Mouse (Mus musculus): Measurements from ENCODE around the gene Lrrc7. TPM values are rescaled to one million over a fixed set of nuclear protein-coding genes. Genes with fewer than 3 reads are reported as not detected.

Gene Lrrc7
- total RNA-seq, 2 experiments from 2014 or later = 118 to 126 TPM

- H3K27ac ChIP-seq = peak overlapping the region; percentile 16
- intact Hi-C loops (cut with DNase I) = loop anchor here (10.0 kb wide), 1 partner anchor 928 kb away; no protein-coding TSS in a partner anchor
- no peak overlapping the region for H3K4me3 ChIP-seq
- no peak for DNase-seq (ENCODE audit: extremely low spot score in 1 of 2, low spot score in 2 of 2)
- no peak for TF ChIP-seq CTCF (IDR thresholded peaks at IDR 0.05)
These were observed 205.3 kb downstream of the Lrrc7 start for GRCm38 (mm10) chr3:158356706-158357105.

GRCm38 (mm10) chr3:158356194-158356593, 205.8 kb downstream of the Lrrc7 start:
- TF ChIP-seq CTCF (IDR thresholded peaks at IDR 0.05) = no peak
- Histone ChIP-seq H3K27ac (peak overlapping the region; percentile 65), H3K4me3 (no peak overlapping the region)
- intact Hi-C loops (cut with DNase I) = loop anchor here (10.0 kb wide), 1 partner anchor 929 kb away; no protein-coding TSS in a partner anchor
- no peak for DNase-seq (ENCODE audit: extremely low spot score in 1 of 2, low spot score in 2 of 2)

- intact Hi-C loops (cut with DNase I) = no loop called here
- peak overlapping the region; percentile 66 for H3K27ac ChIP-seq
- no peak for TF ChIP-seq CTCF (IDR thresholded peaks at IDR 0.05)
- no peak for DNase-seq (ENCODE audit: extremely low spot score in 1 of 2, low spot score in 2 of 2)
- H3K4me3 ChIP-seq = no peak overlapping the region
These were observed 221.2 kb downstream of the Lrrc7 start for GRCm38 (mm10) chr3:158340808-158341207.

- no peak for DNase-seq (ENCODE audit: extremely low spot score in 1 of 2, low spot score in 2 of 2)
- TF ChIP-seq CTCF (IDR thresholded peaks at IDR 0.05) = no peak
- Histone ChIP-seq H3K4me3 (no peak overlapping the region), H3K27ac (no peak overlapping the region)
- intact Hi-C loops (cut with DNase I) = no loop called here
These were observed 231.9 kb downstream of the Lrrc7 start for GRCm38 (mm10) chr3:158330085-158330484.

- intact Hi-C loops (cut with DNase I) = no loop called here
- no peak overlapping the region for H3K4me3 ChIP-seq
- no peak for DNase-seq (ENCODE audit: extremely low spot score in 1 of 2, low spot score in 2 of 2)
- TF ChIP-seq CTCF (IDR thresholded peaks at IDR 0.05) = no peak
- no peak overlapping the region for H3K27ac ChIP-seq
These were observed 251.6 kb downstream of the Lrrc7 start for GRCm38 (mm10) chr3:158310391-158310790.

GRCm38 (mm10) chr3:158307415-158307814, 254.6 kb downstream of the Lrrc7 start:
- Histone ChIP-seq H3K4me3 (no peak overlapping the region), H3K27ac (no peak overlapping the region)
- peak in 1 of 2 experiments; percentile 18 for DNase-seq (ENCODE audit: extremely low spot score in 1 of 2, low spot score in 2 of 2)
- intact Hi-C loops (cut with DNase I) = no loop called here
- TF ChIP-seq CTCF (IDR thresholded peaks at IDR 0.05) = no peak

- intact Hi-C loops (cut with DNase I) = no loop called here
- Histone ChIP-seq H3K4me3 (no peak overlapping the region), H3K27ac (no peak overlapping the region)
- TF ChIP-seq CTCF (IDR thresholded peaks at IDR 0.05) = no peak
- no peak for DNase-seq (ENCODE audit: extremely low spot score in 1 of 2, low spot score in 2 of 2)
These were observed 263.3 kb downstream of the Lrrc7 start for GRCm38 (mm10) chr3:158298732-158299131.

- no peak for DNase-seq (ENCODE audit: extremely low spot score in 1 of 2, low spot score in 2 of 2)
- Histone ChIP-seq H3K27ac (no peak overlapping the region; the same call in 1 of the 2 replicates), H3K4me3 (no peak overlapping the region)
- intact Hi-C loops (cut with DNase I) = no loop called here
- TF ChIP-seq CTCF (IDR thresholded peaks at IDR 0.05) = no peak
These were observed 267.0 kb downstream of the Lrrc7 start for GRCm38 (mm10) chr3:158295041-158295440.

- intact Hi-C loops (cut with DNase I) = no loop called here
- H3K27ac ChIP-seq = no peak overlapping the region
- no peak overlapping the region for H3K4me3 ChIP-seq
- no peak for TF ChIP-seq CTCF (IDR thresholded peaks at IDR 0.05)
- DNase-seq (ENCODE audit: extremely low spot score in 1 of 2, low spot score in 2 of 2) = no peak
These were observed 277.6 kb downstream of the Lrrc7 start for GRCm38 (mm10) chr3:158284431-158284830.

GRCm38 (mm10) chr3:158278631-158279030, 283.4 kb downstream of the Lrrc7 start:
- Histone ChIP-seq H3K27ac (peak overlapping the region; percentile 59; the same call in 1 of the 2 replicates), H3K4me3 (no peak overlapping the region)
- DNase-seq (ENCODE audit: extremely low spot score in 1 of 2, low spot score in 2 of 2) = no peak
- intact Hi-C loops (cut with DNase I) = loop anchor here (10.0 kb wide), 1 partner anchor 286 kb away; the partner anchor contains the start of gene Lrrc7
- no peak for TF ChIP-seq CTCF (IDR thresholded peaks at IDR 0.05)

- no peak for DNase-seq (ENCODE audit: extremely low spot score in 1 of 2, low spot score in 2 of 2)
- no peak for TF ChIP-seq CTCF (IDR thresholded peaks at IDR 0.05)
- no peak overlapping the region; the same call in 1 of the 2 replicates for H3K27ac ChIP-seq
- H3K4me3 ChIP-seq = no peak overlapping the region
- intact Hi-C loops (cut with DNase I) = loop anchor here (10.0 kb wide), 1 partner anchor 292 kb away; the partner anchor contains the start of gene Lrrc7
These were observed 289.3 kb downstream of the Lrrc7 start for GRCm38 (mm10) chr3:158272700-158273099.

GRCm38 (mm10) chr3:158270887-158271286, 291.1 kb downstream of the Lrrc7 start:
- no peak for DNase-seq (ENCODE audit: extremely low spot score in 1 of 2, low spot score in 2 of 2)
- intact Hi-C loops (cut with DNase I) = loop anchor here (10.0 kb wide), 1 partner anchor 294 kb away; the partner anchor contains the start of gene Lrrc7
- Histone ChIP-seq H3K4me3 (no peak overlapping the region), H3K27ac (no peak overlapping the region)
- peak; percentile 16 for TF ChIP-seq CTCF (IDR thresholded peaks at IDR 0.05)

GRCm38 (mm10) chr3:158252576-158252975, 309.4 kb downstream of the Lrrc7 start:
- no peak for TF ChIP-seq CTCF (IDR thresholded peaks at IDR 0.05)
- no peak overlapping the region for H3K27ac ChIP-seq
- no peak for DNase-seq (ENCODE audit: extremely low spot score in 1 of 2, low spot score in 2 of 2)
- no peak overlapping the region for H3K4me3 ChIP-seq
- intact Hi-C loops (cut with DNase I) = no loop called here

Measured in left cerebral cortex, adult 2 months (tissue).